Mouse (Mus musculus) small intestine, adult 2 months (tissue): ENCODE results near the gene Rara.

Source experiments
- CTCF ChIP-seq: fragments of 200-500 bp; IDR thresholded peaks from 2 replicates; pipeline ENCODE4 v1.5.1; 2012; ENCODE audit warnings: low read depth, mild to moderate bottlenecking, control low read depth, inconsistent platforms, low read length, moderate library complexity, mixed read lengths; ENCODE audit not compliant: insufficient replicate concordance, insufficient read length; ENCODE audit errors: extremely low read depth
- POLR2A ChIP-seq: fragments of 200-500 bp; IDR thresholded peaks from 2 replicates; pipeline ENCODE4 v1.6.1; 2012; ENCODE audit warnings: low read depth, mild to moderate bottlenecking, control low read depth, inconsistent platforms, low read length, moderate library complexity

DNA sequence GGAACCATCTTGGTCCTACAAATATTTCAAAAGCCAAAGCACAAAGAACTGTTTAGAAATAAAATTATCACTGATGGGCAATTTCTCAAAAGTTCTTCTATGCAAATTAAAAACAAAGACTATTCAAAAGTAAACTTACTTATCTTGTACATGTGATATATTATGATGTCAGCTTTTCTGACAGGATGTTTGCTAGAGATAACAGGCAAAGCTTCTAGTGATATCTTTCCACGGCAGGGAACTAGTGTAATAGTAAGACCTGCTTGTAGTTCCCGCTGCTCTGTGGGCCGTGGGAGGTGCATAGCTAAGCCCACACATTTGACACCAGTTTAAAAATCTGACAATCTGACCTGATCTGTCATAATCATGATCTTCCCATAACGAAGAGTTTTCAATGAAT, 82.5 kb downstream of the Rara start:
- no peak for TF ChIP-seq CTCF
- no peak for TF ChIP-seq POLR2A
